Mouse (Mus musculus) intestine, embryonic 15.5 days (tissue): Measurements from ENCODE around the gene Zbtb3. TPM values are rescaled to one million over a fixed set of nuclear protein-coding genes. Genes with fewer than 3 reads are reported as not detected.

Source experiments
- ATAC-seq: fragments of 200-750 bp; cut with Nextera tagmentation; 2 replicates; pipeline ENCODE4 v1.8.0; 2017; ENCODE audit warnings: moderate TSS enrichment, moderate library complexity
- H3K27ac ChIP-seq: fragments of 300-500 bp; sonication (generic); 2 replicates; pipeline ENCODE4 v1.5.1; 2015; ENCODE audit warnings: mild to moderate bottlenecking, inconsistent platforms
- H3K27me3 ChIP-seq: fragments of 300-500 bp; sonication (generic); replicated peaks from 2 replicates; pipeline ENCODE4 v1.6.1; 2015; ENCODE audit warnings: inconsistent platforms
- H3K36me3 ChIP-seq: fragments of 300-500 bp; sonication (generic); 2 replicates; pipeline ENCODE4 v1.6.1; 2015; ENCODE audit warnings: inconsistent platforms
- H3K4me1 ChIP-seq: fragments of 300-500 bp; sonication (generic); replicated peaks from 2 replicates; pipeline ENCODE4 v1.6.1; 2015; ENCODE audit warnings: inconsistent platforms
- H3K4me2 ChIP-seq: fragments of 300-500 bp; sonication (generic); replicated peaks from 2 replicates; pipeline ENCODE4 v1.6.1; 2015; ENCODE audit warnings: mild to moderate bottlenecking, inconsistent platforms
- H3K4me3 ChIP-seq: fragments of 300-500 bp; sonication (generic); replicated peaks from 2 replicates; pipeline ENCODE4 v1.5.1; 2015; ENCODE audit warnings: inconsistent platforms
- H3K9ac ChIP-seq: fragments of 300-500 bp; sonication (generic); 2 replicates; pipeline ENCODE4 v1.6.1; 2015; ENCODE audit warnings: inconsistent platforms
- H3K9me3 ChIP-seq: fragments of 300-500 bp; sonication (generic); 2 replicates; pipeline ENCODE4 v1.6.1; 2016; ENCODE audit warnings: inconsistent platforms
- WGBS: fragments of 180-500 bp; shearing (Covaris S2); methylation state at CpG from one replicate; pipeline ENCODE4 v1.1.7; 2015; 5-methylcytosine and 5-hydroxymethylcytosine counted together
- polyA plus RNA-seq: library from polyadenylated mRNA; unstranded; fragments of >200 nt; fragmentation: Nextera tagmentation; extraction: Ambion mirVana; gene quantifications from 2 replicates; pipeline ENCODE4 v1.2.1, GENCODE M21; 2015

Gene Zbtb3
- polyA plus RNA-seq, 1 experiment from 2014 or later: 4.0 TPM

- 73% methylated on average over 11 of the region's 11 CpGs for WGBS
- no peak overlapping the region for H3K27ac ChIP-seq
Observed at GRCm38 (mm10) chr19:8815812-8816211, 13.5 kb downstream of the Zbtb3 start.

GRCm38 (mm10) chr19:8817001-8817400, 14.6 kb downstream of the Zbtb3 start:
- peak overlapping the region; percentile 15 for H3K4me2 ChIP-seq
- WGBS: 79% methylated on average over 3 of the region's 3 CpGs

More at GRCm38 (mm10) chr19:8815812-8816211, 13.5 kb downstream of the Zbtb3 start:
- no peak overlapping the region for H3K4me3 ChIP-seq
- no peaks in the 10 kb centered on the region for H3K27me3 ChIP-seq
- no peak overlapping the region; the same call in 1 of the 2 replicates for H3K9ac ChIP-seq
- H3K9me3 ChIP-seq: no peaks in the 10 kb centered on the region
- H3K36me3 ChIP-seq: peaks cover 18% of the 10 kb centered on the region
- ATAC-seq: no peak
- H3K4me1 ChIP-seq: peaks cover 19% of the 10 kb centered on the region
- H3K4me2 ChIP-seq: no peak overlapping the region

GRCm38 (mm10) chr19:8818301-8818798, 16.0 kb downstream of the Zbtb3 start:
- ATAC-seq: no peak
- Histone ChIP-seq H3K27me3 (no peaks in the 10 kb centered on the region), H3K4me1 (peaks cover 21% of the 10 kb centered on the region), H3K9me3 (no peaks in the 10 kb centered on the region), H3K36me3 (peaks cover 12% of the 10 kb centered on the region), H3K27ac (peak overlapping the region; percentile 100), H3K4me2 (peak overlapping the region; percentile 80), H3K9ac (peak overlapping the region; percentile 68), H3K4me3 (peak overlapping the region; percentile 98)
- 21% methylated on average over 14 of the region's 14 CpGs for WGBS

More at GRCm38 (mm10) chr19:8817001-8817400, 14.6 kb downstream of the Zbtb3 start:
- Histone ChIP-seq H3K27me3 (no peaks in the 10 kb centered on the region), H3K4me3 (no peak overlapping the region), H3K9ac (peak overlapping the region; percentile 11; the same call in 1 of the 2 replicates), H3K9me3 (no peaks in the 10 kb centered on the region), H3K36me3 (peaks cover 12% of the 10 kb centered on the region), H3K27ac (no peak overlapping the region), H3K4me1 (peaks cover 19% of the 10 kb centered on the region)
- no peak for ATAC-seq

GRCm38 (mm10) chr19:8818801-8819595, 16.6 kb downstream of the Zbtb3 start, which contains the start of gene Ttc9c:
Ttc9c (minus strand) TSS chr19:8819333.
- WGBS: under 1% methylated on average over 33 of the region's 33 CpGs
- peaks cover 21% of the 10 kb centered on the region for H3K4me1 ChIP-seq
- ATAC-seq: peak; percentile 93

GRCm38 (mm10) chr19:8819596-8820423, 17.5 kb downstream of the Zbtb3 start, which contains the start of gene Hnrnpul2:
Hnrnpul2 (plus strand) TSS chr19:8820010.
- Histone ChIP-seq H3K4me3 (peak within 1 kb of the TSS; percentile 98), H3K9ac (peak within 1 kb of the TSS; percentile 98), H3K4me1 (peaks cover 21% of the 10 kb centered on the region), H3K4me2 (peak within 1 kb of the TSS; percentile 80), H3K27me3 (no peaks in the 10 kb centered on the region), H3K27ac (peak within 1 kb of the TSS; percentile 100), H3K36me3 (peaks cover 14% of the 10 kb centered on the region), H3K9me3 (no peaks in the 10 kb centered on the region)
- peak; percentile 95 for ATAC-seq
- WGBS: under 1% methylated on average over 81 of the region's 83 CpGs

More at GRCm38 (mm10) chr19:8818801-8819595, 16.6 kb downstream of the Zbtb3 start, which contains the start of gene Ttc9c:
- Histone ChIP-seq H3K27ac (peak within 1 kb of the TSS; percentile 100), H3K36me3 (peaks cover 6% of the 10 kb centered on the region), H3K4me2 (peak within 1 kb of the TSS; percentile 80), H3K27me3 (no peaks in the 10 kb centered on the region), H3K9ac (peak within 1 kb of the TSS; percentile 98), H3K4me3 (peak within 1 kb of the TSS; percentile 98), H3K9me3 (no peaks in the 10 kb centered on the region)

- Histone ChIP-seq H3K27ac (peak overlapping the region; percentile 100), H3K4me1 (peaks cover 21% of the 10 kb centered on the region), H3K27me3 (no peaks in the 10 kb centered on the region), H3K36me3 (peaks cover 16% of the 10 kb centered on the region), H3K9me3 (no peaks in the 10 kb centered on the region), H3K9ac (peak overlapping the region; percentile 98), H3K4me3 (peak overlapping the region; percentile 98), H3K4me2 (peak overlapping the region; percentile 80)
- WGBS: 0% methylated on average over 48 of the region's 48 CpGs
- ATAC-seq: peak; percentile 26
Observed at GRCm38 (mm10) chr19:8820424-8820956, 18.1 kb downstream of the Zbtb3 start.

- ATAC-seq: no peak
- peak overlapping the region; percentile 100 for H3K27ac ChIP-seq
- H3K36me3 ChIP-seq: peaks cover 12% of the 10 kb centered on the region
- H3K27me3 ChIP-seq: no peaks in the 10 kb centered on the region
- peaks cover 19% of the 10 kb centered on the region for H3K4me1 ChIP-seq
- H3K4me3 ChIP-seq: peak overlapping the region; percentile 98
- peak overlapping the region; percentile 80 for H3K4me2 ChIP-seq
- H3K9me3 ChIP-seq: no peaks in the 10 kb centered on the region
- WGBS: 0% methylated on average over 7 of the region's 7 CpGs
- peak overlapping the region; percentile 98 for H3K9ac ChIP-seq
Observed at GRCm38 (mm10) chr19:8821146-8821545, 18.8 kb downstream of the Zbtb3 start.

- peaks cover 12% of the 10 kb centered on the region for H3K36me3 ChIP-seq
- peak overlapping the region; percentile 31 for H3K9ac ChIP-seq
- ATAC-seq: no peak
- H3K4me3 ChIP-seq: peak overlapping the region; percentile 10; the same call in 1 of the 2 replicates
- WGBS: 69% methylated on average over 8 of the region's 8 CpGs
- H3K9me3 ChIP-seq: no peaks in the 10 kb centered on the region
- peaks cover 9% of the 10 kb centered on the region for H3K4me1 ChIP-seq
- peak overlapping the region; percentile 80 for H3K4me2 ChIP-seq
- no peak overlapping the region for H3K27ac ChIP-seq
- no peaks in the 10 kb centered on the region for H3K27me3 ChIP-seq
Observed at GRCm38 (mm10) chr19:8822696-8823095, 20.3 kb downstream of the Zbtb3 start.

GRCm38 (mm10) chr19:8829660-8830059, 27.3 kb downstream of the Zbtb3 start, which contains the start of gene AC129217.1:
AC129217.1 (plus strand) TSS chr19:8829773.
- no peak within 1 kb of the TSS for H3K9ac ChIP-seq
- H3K36me3 ChIP-seq: peaks cover 60% of the 10 kb centered on the region
- H3K9me3 ChIP-seq: no peaks in the 10 kb centered on the region
- no peak for ATAC-seq
- no peaks in the 10 kb centered on the region for H3K4me1 ChIP-seq
- H3K27ac ChIP-seq: no peak within 1 kb of the TSS
- 91% methylated on average over 8 of the region's 8 CpGs for WGBS
- H3K27me3 ChIP-seq: no peaks in the 10 kb centered on the region
- H3K4me3 ChIP-seq: no peak within 1 kb of the TSS
- no peak within 1 kb of the TSS for H3K4me2 ChIP-seq

- 92% methylated on average over 8 of the region's 8 CpGs for WGBS
- no peak for ATAC-seq
- H3K9ac ChIP-seq: no peak overlapping the region
- no peak overlapping the region for H3K27ac ChIP-seq
- H3K4me2 ChIP-seq: no peak overlapping the region
- peaks cover 58% of the 10 kb centered on the region for H3K36me3 ChIP-seq
- H3K4me3 ChIP-seq: no peak overlapping the region
- H3K27me3 ChIP-seq: no peaks in the 10 kb centered on the region
- H3K4me1 ChIP-seq: no peaks in the 10 kb centered on the region
- H3K9me3 ChIP-seq: no peaks in the 10 kb centered on the region
Observed at GRCm38 (mm10) chr19:8830664-8831063, 28.3 kb downstream of the Zbtb3 start.

GRCm38 (mm10) chr19:8831262-8831661, 28.9 kb downstream of the Zbtb3 start:
- no peaks in the 10 kb centered on the region for H3K4me1 ChIP-seq
- 84% methylated on average over 11 of the region's 11 CpGs for WGBS
- no peak overlapping the region for H3K27ac ChIP-seq
- H3K9me3 ChIP-seq: no peaks in the 10 kb centered on the region
- no peak overlapping the region for H3K4me3 ChIP-seq
- H3K36me3 ChIP-seq: peaks cover 58% of the 10 kb centered on the region
- ATAC-seq: no peak
- no peak overlapping the region for H3K4me2 ChIP-seq
- H3K9ac ChIP-seq: no peak overlapping the region
- H3K27me3 ChIP-seq: no peaks in the 10 kb centered on the region
